Mouse (Mus musculus): Measurements from ENCODE around the gene Tmem108. TPM values are rescaled to one million over a fixed set of nuclear protein-coding genes. Genes with fewer than 3 reads are reported as not detected.

Tmem108 gene
- polyA plus RNA-seq, 1 experiment from 2014 or later: 5.5 TPM

DNA sequence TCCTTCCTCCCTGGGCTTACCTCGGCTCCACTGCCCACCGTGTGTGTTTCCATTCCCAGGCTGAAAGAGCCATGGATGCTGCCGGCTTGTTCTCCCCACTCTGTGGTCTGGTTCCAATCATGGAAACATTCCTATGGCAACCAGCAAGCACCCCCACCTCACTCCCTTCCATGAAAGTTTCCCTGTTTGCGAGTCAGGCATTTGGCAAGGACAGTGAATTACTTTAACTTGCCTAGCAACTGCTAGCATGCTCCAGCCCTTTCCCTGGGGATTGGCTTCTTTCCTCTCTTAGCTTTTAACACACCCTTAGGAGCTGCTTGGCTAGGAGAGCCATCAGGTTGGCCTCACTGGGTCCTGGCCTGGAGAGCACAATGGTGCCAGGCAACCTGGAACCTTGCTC, 68.9 kb downstream of the Tmem108 start:
- no peak for ATAC-seq (replicated peaks; ENCODE audit: low FRiP score, low read depth)
- 70% methylated on average over 4 of the region's 4 CpGs for WGBS

GRCm38 (mm10) chr9:103691847-103692246, 69.8 kb downstream of the Tmem108 start:
- Histone ChIP-seq H3K27ac (no peak overlapping the region), H3K36me3 (ENCODE audit: insufficient read depth, low read length) (no peaks in the 10 kb centered on the region), H3K4me3 (replicated peaks; ENCODE audit: low read depth, low read length) (no peak overlapping the region), H3K9me3 (replicated peaks; ENCODE audit: low read length) (no peaks in the 10 kb centered on the region), H3K4me1 (replicated peaks; ENCODE audit: insufficient read depth, low read length) (no peaks in the 10 kb centered on the region), H3K4me2 (ENCODE audit: low read length) (no peak overlapping the region), H3K27me3 (ENCODE audit: insufficient read depth, low read length) (no peaks in the 10 kb centered on the region), H3K9ac (ENCODE audit: low read depth, low read length) (no peak overlapping the region)
- TF ChIP-seq CTCF (IDR thresholded peaks at IDR 0.05; ENCODE audit: low read depth): no peak
- ATAC-seq (replicated peaks; ENCODE audit: low FRiP score, low read depth): no peak
- no peak for DNase-seq (ENCODE audit: low spot score)
- 94% methylated on average over 9 of the region's 9 CpGs for WGBS

More for the DNA sequence above, 68.9 kb downstream of the Tmem108 start:
- Histone ChIP-seq H3K36me3 (ENCODE audit: insufficient read depth, low read length) (no peaks in the 10 kb centered on the region), H3K27me3 (ENCODE audit: insufficient read depth, low read length) (no peaks in the 10 kb centered on the region), H3K4me1 (replicated peaks; ENCODE audit: insufficient read depth, low read length) (no peaks in the 10 kb centered on the region), H3K9me3 (replicated peaks; ENCODE audit: low read length) (no peaks in the 10 kb centered on the region), H3K9ac (ENCODE audit: low read depth, low read length) (no peak overlapping the region), H3K27ac (no peak overlapping the region), H3K4me2 (ENCODE audit: low read length) (no peak overlapping the region), H3K4me3 (replicated peaks; ENCODE audit: low read depth, low read length) (no peak overlapping the region)
- no peak for TF ChIP-seq CTCF (IDR thresholded peaks at IDR 0.05; ENCODE audit: low read depth)
- DNase-seq (ENCODE audit: low spot score): no peak

- Histone ChIP-seq H3K36me3 (ENCODE audit: insufficient read depth, low read length) (no peaks in the 10 kb centered on the region), H3K4me1 (replicated peaks; ENCODE audit: insufficient read depth, low read length) (no peaks in the 10 kb centered on the region), H3K4me2 (ENCODE audit: low read length) (no peak overlapping the region), H3K9me3 (replicated peaks; ENCODE audit: low read length) (no peaks in the 10 kb centered on the region), H3K4me3 (replicated peaks; ENCODE audit: low read depth, low read length) (no peak overlapping the region), H3K27me3 (ENCODE audit: insufficient read depth, low read length) (no peaks in the 10 kb centered on the region), H3K9ac (ENCODE audit: low read depth, low read length) (no peak overlapping the region), H3K27ac (no peak overlapping the region)
- DNase-seq (ENCODE audit: low spot score): no peak
- TF ChIP-seq CTCF (IDR thresholded peaks at IDR 0.05; ENCODE audit: low read depth): no peak
- 51% methylated on average over 3 of the region's 3 CpGs for WGBS
- ATAC-seq (replicated peaks; ENCODE audit: low FRiP score, low read depth): no peak
Measured at GRCm38 (mm10) chr9:103690446-103690845, 71.2 kb downstream of the Tmem108 start.

- Histone ChIP-seq H3K27ac (no peak overlapping the region), H3K9me3 (replicated peaks; ENCODE audit: low read length) (no peaks in the 10 kb centered on the region), H3K36me3 (ENCODE audit: insufficient read depth, low read length) (no peaks in the 10 kb centered on the region), H3K4me3 (replicated peaks; ENCODE audit: low read depth, low read length) (no peak overlapping the region), H3K4me2 (ENCODE audit: low read length) (no peak overlapping the region), H3K27me3 (ENCODE audit: insufficient read depth, low read length) (no peaks in the 10 kb centered on the region), H3K9ac (ENCODE audit: low read depth, low read length) (no peak overlapping the region), H3K4me1 (replicated peaks; ENCODE audit: insufficient read depth, low read length) (no peaks in the 10 kb centered on the region)
- 62% methylated on average over 7 of the region's 7 CpGs for WGBS
- DNase-seq (ENCODE audit: low spot score): peak; percentile 42
- no peak for ATAC-seq (replicated peaks; ENCODE audit: low FRiP score, low read depth)
- no peak for TF ChIP-seq CTCF (IDR thresholded peaks at IDR 0.05; ENCODE audit: low read depth)
Measured at GRCm38 (mm10) chr9:103689697-103690096, 71.9 kb downstream of the Tmem108 start.

- Histone ChIP-seq H3K36me3 (ENCODE audit: insufficient read depth, low read length) (no peaks in the 10 kb centered on the region), H3K9ac (ENCODE audit: low read depth, low read length) (no peak overlapping the region), H3K27me3 (ENCODE audit: insufficient read depth, low read length) (no peaks in the 10 kb centered on the region), H3K4me3 (replicated peaks; ENCODE audit: low read depth, low read length) (no peak overlapping the region), H3K27ac (no peak overlapping the region), H3K4me1 (replicated peaks; ENCODE audit: insufficient read depth, low read length) (no peaks in the 10 kb centered on the region), H3K9me3 (replicated peaks; ENCODE audit: low read length) (no peaks in the 10 kb centered on the region), H3K4me2 (ENCODE audit: low read length) (no peak overlapping the region)
- no peak for ATAC-seq (replicated peaks; ENCODE audit: low FRiP score, low read depth)
- no peak for DNase-seq (ENCODE audit: low spot score)
- WGBS: 80% methylated on average over 10 of the region's 10 CpGs
- TF ChIP-seq CTCF (IDR thresholded peaks at IDR 0.05; ENCODE audit: low read depth): no peak
Measured at GRCm38 (mm10) chr9:103689006-103689405, 72.6 kb downstream of the Tmem108 start.

- H3K4me3 ChIP-seq (replicated peaks; ENCODE audit: low read depth, low read length): no peak overlapping the region
- no peak for ATAC-seq (replicated peaks; ENCODE audit: low FRiP score, low read depth)
- H3K4me2 ChIP-seq (ENCODE audit: low read length): no peak overlapping the region
- H3K4me1 ChIP-seq (replicated peaks; ENCODE audit: insufficient read depth, low read length): no peaks in the 10 kb centered on the region
- no peaks in the 10 kb centered on the region for H3K9me3 ChIP-seq (replicated peaks; ENCODE audit: low read length)
- no peak for TF ChIP-seq CTCF (IDR thresholded peaks at IDR 0.05; ENCODE audit: low read depth)
- no peaks in the 10 kb centered on the region for H3K27me3 ChIP-seq (ENCODE audit: insufficient read depth, low read length)
- no peak overlapping the region for H3K27ac ChIP-seq
- no peak for DNase-seq (ENCODE audit: low spot score)
- H3K9ac ChIP-seq (ENCODE audit: low read depth, low read length): no peak overlapping the region
- WGBS: 60% methylated on average over 6 of the region's 6 CpGs
- no peaks in the 10 kb centered on the region for H3K36me3 ChIP-seq (ENCODE audit: insufficient read depth, low read length)
Measured at GRCm38 (mm10) chr9:103687130-103687529, 74.5 kb downstream of the Tmem108 start.

- no peaks in the 10 kb centered on the region for H3K36me3 ChIP-seq (ENCODE audit: insufficient read depth, low read length)
- no peaks in the 10 kb centered on the region for H3K9me3 ChIP-seq (replicated peaks; ENCODE audit: low read length)
- H3K27me3 ChIP-seq (ENCODE audit: insufficient read depth, low read length): no peaks in the 10 kb centered on the region
- no peak overlapping the region for H3K27ac ChIP-seq
- TF ChIP-seq CTCF (IDR thresholded peaks at IDR 0.05; ENCODE audit: low read depth): no peak
- 54% methylated on average over 4 of the region's 4 CpGs for WGBS
- DNase-seq (ENCODE audit: low spot score) (no peak), ATAC-seq (replicated peaks; ENCODE audit: low FRiP score, low read depth) (no peak)
- no peak overlapping the region for H3K9ac ChIP-seq (ENCODE audit: low read depth, low read length)
- peaks cover 9% of the 10 kb centered on the region; the same call in 1 of the 2 replicates for H3K4me1 ChIP-seq (replicated peaks; ENCODE audit: insufficient read depth, low read length)
- no peak overlapping the region for H3K4me3 ChIP-seq (replicated peaks; ENCODE audit: low read depth, low read length)
- no peak overlapping the region for H3K4me2 ChIP-seq (ENCODE audit: low read length)
Measured at GRCm38 (mm10) chr9:103681741-103682330, 79.8 kb downstream of the Tmem108 start.

Data from kidney, postnatal 0 days (tissue).